Mouse (Mus musculus) c-Kit-positive CD71-positive TER-119-positive erythroid progenitor cells, embryonic 14.5 days (primary cell): Measurements from ENCODE around the gene Spg20.

ENCODE experiments used
- DNase-seq: peaks from one replicate; pipeline ENCODE4 v3.0.0-alpha.2; 2013; ENCODE audit warnings: low spot score

Gene Spg20

DNA sequence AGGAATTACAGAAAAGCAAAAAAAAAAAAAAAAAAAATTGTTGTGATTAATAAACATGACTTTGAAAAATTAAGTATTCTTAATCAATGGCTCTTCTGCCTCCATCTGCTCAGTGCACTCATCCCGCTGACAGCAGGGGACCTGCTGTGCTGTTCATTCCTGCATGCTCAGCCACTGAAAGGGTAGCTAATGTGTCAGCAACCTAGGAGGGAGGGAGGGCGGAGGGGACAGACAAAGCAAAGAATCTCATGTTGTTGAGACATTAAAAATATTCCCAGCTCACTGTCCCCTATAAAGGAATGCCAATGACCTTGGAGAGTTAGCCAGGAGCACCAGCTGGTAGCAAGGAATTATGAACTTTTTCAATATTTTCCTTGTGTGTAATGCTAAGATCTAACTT, 13.9 kb upstream of the Spg20 start:
- DNase-seq = no peak

DNA sequence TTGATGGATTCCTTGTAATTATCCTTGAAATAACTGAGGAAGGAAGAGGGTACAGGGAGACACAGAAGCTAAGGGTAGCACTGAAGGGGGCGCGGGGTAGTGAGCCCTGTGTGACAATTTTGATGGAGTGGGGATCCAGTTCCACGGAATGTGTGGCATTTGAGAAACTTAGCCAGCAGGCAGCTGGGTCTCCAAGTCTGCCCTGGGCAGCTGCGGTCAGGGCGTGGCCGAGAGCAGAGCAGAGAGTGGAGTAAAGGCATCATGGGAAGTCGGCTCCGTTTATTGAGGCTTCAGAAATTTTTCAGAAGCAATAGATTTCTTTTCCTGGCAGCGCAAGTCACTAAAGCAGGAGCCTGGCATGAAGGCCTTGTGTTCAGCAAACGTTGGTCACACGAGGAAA, 12.9 kb upstream of the Spg20 start:
- DNase-seq = no peak

DNA sequence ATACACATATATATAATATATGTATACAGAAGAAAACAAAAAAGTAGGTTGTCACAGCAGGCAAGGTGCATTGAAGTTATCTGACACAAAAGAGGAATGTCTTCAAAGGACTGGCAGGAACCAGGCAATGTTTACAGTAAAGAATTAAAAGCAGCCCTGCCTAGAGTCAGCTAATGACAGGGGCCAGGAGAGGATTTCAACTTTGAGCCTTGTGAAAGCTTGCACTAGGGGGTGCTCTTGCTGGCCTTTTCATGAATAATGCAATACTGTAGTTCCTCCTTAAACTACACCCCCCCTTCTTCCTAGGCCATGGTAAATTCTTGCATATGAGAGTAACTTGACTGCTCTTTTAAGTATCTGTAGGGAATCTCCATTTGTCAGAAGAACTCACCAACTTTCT, 10.8 kb upstream of the Spg20 start:
- DNase-seq = no peak

DNA sequence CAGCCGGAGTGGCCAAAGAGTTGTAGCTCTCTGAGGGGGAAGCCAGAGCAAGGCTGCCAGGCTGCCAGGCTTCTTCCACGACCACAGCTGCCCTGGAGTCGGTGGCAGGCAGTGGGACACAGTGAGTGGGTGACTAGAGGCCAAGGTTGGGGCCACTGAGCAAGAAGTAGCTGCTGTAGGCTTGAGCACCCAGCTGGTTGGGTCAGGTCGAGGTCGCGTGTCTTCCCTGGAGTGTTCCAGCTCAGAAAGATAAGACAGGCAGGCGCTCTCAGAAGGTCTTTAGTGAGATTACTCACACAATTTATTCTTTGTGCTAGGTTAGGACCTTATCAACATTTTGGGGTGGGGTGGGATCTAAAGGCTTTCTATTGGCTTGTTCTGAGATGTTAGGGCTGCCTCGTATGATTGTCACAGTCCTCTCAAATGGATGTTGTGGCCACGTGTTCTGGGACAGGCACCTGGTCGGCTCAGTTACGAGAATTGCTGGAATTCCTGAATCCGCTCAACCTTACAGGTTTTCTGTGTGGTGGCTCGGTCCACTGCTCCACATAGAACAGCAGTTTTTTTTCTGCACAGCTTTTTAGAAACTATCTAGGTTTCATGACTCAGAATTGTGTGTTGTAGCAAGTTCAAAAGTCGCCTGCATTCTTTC, 6.4 kb upstream of the Spg20 start:
- DNase-seq = no peak

DNA sequence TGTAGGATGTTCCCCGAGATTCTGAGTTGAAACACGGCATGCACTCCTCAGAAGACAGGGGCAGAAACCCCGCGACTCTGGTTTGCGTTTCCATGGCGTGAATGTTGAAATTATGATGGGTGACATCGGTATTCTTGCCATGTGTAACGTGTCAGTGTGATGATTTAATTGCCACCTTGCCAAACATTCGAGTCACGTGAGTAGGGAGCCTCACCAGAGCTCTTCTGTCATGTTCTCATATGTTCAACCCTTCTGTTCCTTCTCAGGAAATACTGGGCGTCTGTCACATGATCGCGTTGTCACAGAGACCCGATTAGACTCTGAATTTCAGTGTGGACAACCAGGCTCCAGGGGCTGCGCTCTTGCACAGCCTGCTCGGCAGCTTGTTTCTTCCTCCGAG, 5.9 kb upstream of the Spg20 start:
- DNase-seq = no peak

DNA sequence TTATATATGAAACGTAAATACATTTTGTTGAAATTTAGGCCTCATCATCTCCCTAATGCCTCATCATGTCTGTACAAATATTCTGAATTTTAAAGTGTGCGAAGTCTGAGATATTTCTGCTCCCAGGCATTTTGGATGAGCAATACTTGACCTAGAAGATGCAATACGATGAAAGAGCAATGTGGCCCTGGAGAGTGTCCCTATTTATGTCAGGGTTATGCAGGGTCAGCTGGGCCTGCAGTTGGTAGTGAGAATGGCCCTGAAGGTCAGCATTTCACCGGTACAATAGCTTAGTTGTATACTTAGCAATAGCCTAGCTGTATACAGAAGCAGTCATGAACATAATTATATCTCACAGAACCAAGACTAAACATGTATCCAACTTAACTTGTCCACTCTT, 2.8 kb upstream of the Spg20 start:
- no peak for DNase-seq

DNA sequence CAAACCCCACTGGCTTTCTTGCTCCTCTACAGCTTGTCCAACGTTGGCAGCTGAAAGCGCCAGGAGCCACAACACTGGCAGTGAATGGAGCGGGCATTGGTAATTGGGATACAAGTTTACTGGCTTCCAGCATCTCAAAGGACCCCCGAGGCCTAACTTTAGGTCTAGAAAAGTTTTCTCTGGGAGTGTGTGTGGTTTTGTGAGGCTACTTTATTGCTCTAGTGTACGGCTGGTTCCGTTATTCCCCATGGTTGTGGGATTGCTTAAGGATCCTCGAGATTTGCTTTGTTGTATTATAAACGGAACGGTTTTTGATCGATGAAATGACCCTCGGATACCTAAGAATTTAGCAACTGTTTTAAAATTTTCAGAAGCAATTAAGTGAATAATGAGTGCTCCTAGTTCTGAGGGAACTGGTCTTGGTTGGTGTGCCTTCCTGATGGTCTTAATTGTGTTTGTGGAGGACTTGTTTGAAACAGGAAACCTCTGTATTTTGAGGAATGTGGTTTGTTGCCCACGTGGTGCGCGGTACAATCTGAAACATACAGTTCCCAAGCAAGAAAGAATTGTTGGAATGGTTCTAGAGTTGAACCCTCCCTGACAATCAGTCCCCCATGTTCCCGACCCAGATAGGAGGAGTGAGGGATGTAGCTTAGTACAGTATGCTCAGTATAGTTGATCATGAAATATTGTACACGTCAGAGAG, 955 bp downstream of the Spg20 start:
- no peak for DNase-seq

- no peak for DNase-seq
Observed at GRCm38 (mm10) chr3:55114313-55115065, 2.6 kb downstream of the Spg20 start.

- DNase-seq = no peak
Observed at GRCm38 (mm10) chr3:55115071-55115470, 3.2 kb downstream of the Spg20 start.

DNA sequence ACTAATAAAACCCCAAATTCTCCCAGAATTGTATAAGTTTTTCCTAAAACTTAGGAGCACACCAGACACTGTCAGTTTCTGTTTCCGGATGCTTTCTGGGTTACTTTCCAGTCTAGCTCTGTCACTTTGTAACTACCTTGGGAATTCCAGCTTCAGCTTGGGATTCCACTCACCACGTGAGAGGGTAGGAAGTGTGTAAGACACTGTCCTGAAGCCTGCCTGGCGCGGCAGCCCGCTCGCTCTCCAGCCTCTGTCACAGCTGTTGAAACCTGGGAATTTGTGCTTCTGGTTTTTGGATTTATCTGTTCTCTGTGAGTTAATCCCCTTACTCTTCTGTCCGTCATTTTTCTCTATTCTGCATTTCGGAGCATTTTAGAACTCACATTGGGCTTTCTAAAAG, 4.1 kb downstream of the Spg20 start:
- no peak for DNase-seq

- DNase-seq = no peak
Observed at GRCm38 (mm10) chr3:55119275-55119898, 7.5 kb downstream of the Spg20 start.

DNA sequence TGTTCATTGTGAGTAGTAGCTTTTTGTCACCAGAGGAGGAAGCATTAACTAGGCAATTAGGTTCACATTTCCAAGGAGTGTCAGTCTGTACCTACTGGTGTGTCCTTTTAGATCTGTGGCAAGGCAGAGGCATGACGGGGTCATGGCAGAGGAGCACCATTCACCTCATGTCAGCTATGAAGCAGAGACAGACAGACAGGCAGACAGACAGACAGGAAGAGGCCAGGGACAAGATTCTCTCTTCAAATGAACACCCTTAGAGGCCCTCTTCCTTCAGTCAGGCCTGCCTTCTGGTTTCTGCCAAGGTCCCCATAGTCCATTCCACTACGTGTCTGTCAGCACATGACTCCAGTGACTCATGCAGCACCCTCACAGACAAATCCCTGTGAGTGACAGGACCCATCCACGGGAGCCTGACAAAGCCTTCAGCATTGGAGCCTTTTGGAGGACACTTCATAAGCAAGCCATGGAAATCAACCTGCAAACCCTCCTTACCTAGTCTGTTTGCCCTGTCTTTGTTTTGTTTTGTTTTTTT, 10.5 kb downstream of the Spg20 start:
- DNase-seq = no peak

DNA sequence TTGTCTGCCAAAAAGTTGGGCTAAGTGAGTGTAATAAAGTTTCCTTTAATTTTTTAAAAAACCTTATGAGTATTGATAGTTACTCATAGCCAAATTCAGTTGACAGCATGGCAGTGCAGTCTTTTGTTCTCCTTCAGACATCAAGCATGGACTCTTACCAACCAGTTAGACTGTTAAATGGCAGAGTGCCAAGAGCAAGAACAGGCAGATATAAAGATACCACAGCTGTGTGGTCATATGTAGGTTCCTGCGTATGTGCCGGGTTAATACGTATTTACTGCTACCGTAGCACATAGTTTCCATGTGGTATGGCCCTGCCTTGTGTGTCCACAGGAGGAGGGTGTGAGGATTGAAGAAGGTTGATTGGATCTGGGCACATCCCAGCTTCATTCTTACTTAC, 11.2 kb downstream of the Spg20 start:
- DNase-seq = no peak

GRCm38 (mm10) chr3:55129181-55129692, 17.3 kb downstream of the Spg20 start:
- no peak for DNase-seq

DNA sequence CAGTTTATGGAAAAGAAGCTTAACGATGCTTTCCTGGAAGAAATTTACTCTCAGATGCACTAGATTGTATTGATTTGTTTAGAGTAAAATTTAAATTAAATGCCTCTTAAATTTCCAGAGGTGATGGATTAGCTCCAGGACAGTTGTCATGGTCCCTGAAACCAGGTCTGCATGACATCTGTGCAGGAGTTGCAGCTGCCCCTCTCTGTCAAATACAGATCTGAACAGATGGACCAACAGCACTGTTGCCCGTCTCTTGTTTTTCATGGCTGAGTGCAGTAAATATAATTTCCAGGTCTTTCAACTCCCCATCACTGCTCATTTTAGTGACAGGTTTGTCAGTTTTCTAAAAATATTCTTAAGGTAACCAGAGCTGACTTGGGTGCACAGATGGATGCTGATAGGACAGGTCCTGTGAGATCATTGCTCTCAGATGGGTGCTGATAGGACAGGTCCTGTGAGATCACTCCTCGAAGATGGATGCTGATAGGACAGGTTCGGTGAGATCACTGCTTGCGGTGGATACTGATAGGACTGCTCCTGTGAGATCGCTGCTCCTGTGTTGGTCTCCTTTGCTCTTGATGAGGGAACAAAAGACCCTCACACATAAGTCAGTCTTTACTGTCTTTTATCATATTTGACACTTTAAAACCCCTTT, 19.8 kb downstream of the Spg20 start:
- DNase-seq = no peak

DNA sequence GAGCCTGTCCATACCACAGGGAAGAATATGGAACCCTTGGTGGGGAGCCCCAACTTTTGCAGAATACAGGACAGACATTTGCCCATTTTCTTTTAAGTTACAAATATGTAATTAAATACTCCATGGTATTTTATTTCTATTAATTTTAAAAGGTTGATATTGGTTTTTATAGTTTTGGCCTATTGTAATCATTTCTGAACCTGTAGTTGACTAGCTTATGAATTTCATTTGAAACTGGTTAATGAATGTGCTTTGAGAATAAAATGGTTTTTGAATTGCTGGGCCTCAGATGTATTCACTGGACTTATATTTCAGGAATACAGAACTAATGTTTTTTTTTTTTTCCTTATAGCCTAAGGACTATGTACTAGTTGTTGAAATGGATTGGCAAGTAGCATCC, 25.1 kb downstream of the Spg20 start, which contains the start of gene Ccdc169:
Ccdc169 (plus strand) TSS at position 301 of the 400 bp plus-strand sequence.
- DNase-seq = no peak

DNA sequence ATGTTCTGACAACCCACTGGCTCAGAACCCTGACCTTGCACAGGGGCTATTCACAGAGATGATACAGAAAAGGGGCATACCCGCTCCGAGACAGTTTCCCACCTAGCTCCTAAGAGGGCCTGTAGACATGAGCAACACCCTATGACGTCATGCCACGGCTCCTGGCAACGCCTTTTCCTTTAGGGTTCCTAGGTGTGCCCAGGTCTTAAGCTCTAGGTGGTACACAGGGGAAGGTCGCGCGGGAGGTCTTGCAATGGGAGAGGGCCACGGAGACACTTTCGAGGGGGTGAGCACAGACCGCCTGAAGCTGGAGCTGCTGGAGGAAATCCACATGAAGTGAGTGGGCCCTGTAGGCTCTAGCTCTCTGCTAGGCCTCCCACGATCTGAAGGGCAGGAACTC, 27.9 kb downstream of the Spg20 start:
- no peak for DNase-seq

GRCm38 (mm10) chr3:55141401-55141800, 29.5 kb downstream of the Spg20 start:
- DNase-seq = no peak

GRCm38 (mm10) chr3:55144916-55145315, 33.0 kb downstream of the Spg20 start:
- DNase-seq = no peak

DNA sequence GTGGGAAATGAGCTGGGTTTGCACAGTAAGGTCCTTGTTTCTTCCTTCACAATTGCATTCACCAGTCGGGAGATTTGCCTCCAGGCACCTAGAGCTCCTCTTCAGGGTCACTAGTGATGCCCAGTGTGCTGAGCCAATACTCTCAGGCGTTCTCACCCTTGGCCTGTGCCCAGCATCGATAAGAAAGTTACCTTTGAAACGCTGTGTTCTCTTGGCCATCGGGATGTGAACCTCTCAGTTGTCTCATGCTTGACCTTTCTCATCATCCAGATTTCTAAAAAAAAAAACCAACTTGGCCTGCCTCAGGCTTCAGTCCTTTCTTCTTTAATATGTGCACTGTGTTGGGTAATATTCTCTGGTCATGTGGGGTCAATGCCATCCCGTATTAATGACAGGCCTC, 34.5 kb downstream of the Spg20 start:
- DNase-seq = no peak

GRCm38 (mm10) chr3:55147156-55147555, 35.2 kb downstream of the Spg20 start:
- DNase-seq = no peak

DNA sequence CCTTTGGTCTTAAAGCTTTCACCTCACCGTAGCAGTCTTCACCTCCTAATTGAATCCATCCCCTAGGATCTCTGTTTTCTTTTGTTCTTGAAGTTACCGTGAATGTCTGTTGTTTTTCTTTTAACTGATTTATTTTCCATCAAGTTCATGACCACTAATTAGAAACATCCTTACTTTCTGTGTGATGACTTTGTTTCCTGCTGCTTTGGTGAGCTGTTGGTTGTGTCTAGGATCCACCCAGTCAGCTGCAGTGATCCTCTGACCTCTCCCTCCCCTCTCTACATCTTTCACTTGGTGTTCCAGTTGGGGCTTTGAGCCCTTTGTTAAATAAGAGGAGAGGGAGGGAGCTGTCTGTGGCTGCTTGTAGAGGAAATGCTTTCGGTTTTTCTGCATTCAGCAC, 36.2 kb downstream of the Spg20 start:
- DNase-seq = no peak
